In the genomic region with DNA sequence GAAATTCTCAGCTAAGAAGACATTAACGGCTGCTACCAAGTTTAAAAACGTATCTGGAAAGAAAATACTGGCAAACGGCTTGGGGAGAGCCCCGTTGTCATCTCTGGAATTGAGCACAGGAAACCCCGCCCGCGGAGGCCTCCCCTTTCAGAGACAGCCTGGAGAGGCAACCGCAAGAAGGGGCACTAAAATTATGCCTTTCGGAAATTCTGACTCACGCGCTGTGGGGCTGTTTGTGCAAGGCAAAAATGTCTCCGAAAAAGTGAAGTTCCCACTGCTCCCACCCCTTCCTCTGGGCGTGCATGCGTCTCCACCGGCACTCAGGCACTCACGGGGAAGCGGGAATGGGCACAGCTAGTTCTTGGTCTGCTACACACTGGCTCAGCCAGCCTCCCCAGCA, we compare ENCODE assay signal across 8 mouse cellular contexts. TPM values are rescaled to one million over a fixed set of nuclear protein-coding genes. Genes with fewer than 3 reads are reported as not detected.
A peak's percentile ranks its signal among the peaks of the same experiment; 100 is the strongest.
DNase-seq lines count a peak whose midpoint lies in the region; ATAC-seq and TF ChIP-seq lines count a peak whose summit lies in the region.

No protein-coding gene starts in this region.

- 4% methylated on average over 17 of the region's 17 CpGs for WGBS in liver, embryonic 14.5 days (ENCODE audit: insufficient replicate concordance)
- 58% methylated on average over 17 of the region's 17 CpGs for WGBS in forebrain, embryonic 12.5 days

- ATAC-seq in inflammation-experienced regulatory T-cells, adult 6 months = peak; percentile 77
- ATAC-seq in liver, embryonic 14.5 days (ENCODE audit: insufficient read depth) = no peak
- no peak for ATAC-seq in forebrain, embryonic 12.5 days (ENCODE audit: low FRiP score)

- H3K27ac ChIP-seq in liver, embryonic 14.5 days = peak overlapping the region; percentile 38
- H3K27ac ChIP-seq in forebrain, embryonic 12.5 days = no peak overlapping the region

- H3K4me1 ChIP-seq in liver, embryonic 14.5 days (replicated peaks; ENCODE audit: control insufficient read depth in 2 of 2, insufficient read depth in 2 of 2, low read length in 1 of 2) = peaks cover 69 to 74% of the 10 kb centered on the region in 2 experiments
- peaks cover 22% of the 10 kb centered on the region for H3K4me1 ChIP-seq in forebrain, embryonic 12.5 days

- no peaks in the 10 kb centered on the region for H3K36me3 ChIP-seq in liver, embryonic 14.5 days (replicated peaks; ENCODE audit: control insufficient read depth, insufficient read depth, low read depth)
- H3K36me3 ChIP-seq in forebrain, embryonic 12.5 days (replicated peaks) = no peaks in the 10 kb centered on the region

- DNase-seq in 3134 (ENCODE audit: extremely low read depth, insufficient read length, low spot score) (peak; percentile 79), MEL-GATA-1-ER (ENCODE audit: extremely low read depth, low read depth) (peak; percentile 70)
- DNase-seq in frontal cortex, postnatal 36 days (ENCODE audit: low spot score in 2 of 2) = peak; percentile 67 to 71
- DNase-seq in liver, embryonic 14.5 days (ENCODE audit: low read depth in 3 of 3, low spot score in 3 of 3) = no peak
- peak; percentile 73 to 77 for DNase-seq in right cerebral cortex, postnatal 10 days (ENCODE audit: low spot score in 2 of 2)
- no peak for DNase-seq in c-Kit-positive CD71-positive TER-119-positive erythroid progenitor cells, embryonic 14.5 days (ENCODE audit: low spot score)

- H3K9ac ChIP-seq in liver, embryonic 14.5 days (replicated peaks) = peak overlapping the region; percentile 37; the same call in 1 of the 2 replicates
- H3K9ac ChIP-seq in forebrain, embryonic 12.5 days = no peak overlapping the region

- H3K9me3 ChIP-seq in liver, embryonic 14.5 days (ENCODE audit: control insufficient read depth, low read length) = no peaks in the 10 kb centered on the region
- no peaks in the 10 kb centered on the region for H3K9me3 ChIP-seq in forebrain, embryonic 12.5 days

- no peaks in the 10 kb centered on the region for H3K27me3 ChIP-seq in liver, embryonic 14.5 days (ENCODE audit: control insufficient read depth, insufficient read depth, low read length)
- peaks cover 38% of the 10 kb centered on the region for H3K27me3 ChIP-seq in forebrain, embryonic 12.5 days

- no peak for TF ChIP-seq EP300 in liver, embryonic 14.5 days (IDR thresholded peaks at IDR 0.05; ENCODE audit: low read depth)

- H3K4me2 ChIP-seq in liver, embryonic 14.5 days (ENCODE audit: low read depth) = peak overlapping the region; percentile 48
- H3K4me2 ChIP-seq in forebrain, embryonic 12.5 days = no peak overlapping the region

- no peak for TF ChIP-seq CTCF in liver, embryonic 14.5 days (IDR thresholded peaks at IDR 0.05; ENCODE audit: low read depth)

- H3K4me3 ChIP-seq in liver, embryonic 14.5 days (ENCODE audit: insufficient read depth in 1 of 2, low read depth in 2 of 2, low read length in 2 of 2) = peak overlapping the region in 1 of 2 experiments; percentile 4; a peak in 1 of 4 replicates
- H3K4me3 ChIP-seq in forebrain, embryonic 12.5 days (replicated peaks) = no peak overlapping the region

RNA-seq across cellular contexts. Expression of gene Syne3, which starts 3.5 kb away (rescaled TPM):
- polyA plus RNA-seq in inflammation-experienced regulatory T-cells, adult 6 months (2017; shearing (Covaris generic)) = 1 to 10 TPM; 2.2 to 5.4 (median 3.0) TPM
- polyA plus RNA-seq in liver, embryonic 14.5 days (2012; rRNA removed) = 1.7 and 2.2 TPM in 2 replicates
- 1.6 and 1.7 TPM in 2 replicates for polyA plus RNA-seq in liver, embryonic 14.5 days (2014; fragmentation: Nextera tagmentation; extraction: Ambion mirVana)
- 0.13 and 0.14 TPM in 2 replicates for polyA plus RNA-seq in forebrain, embryonic 12.5 days (2016; fragmentation: Nextera tagmentation; extraction: Ambion mirVana)

RNA-seq across cellular contexts. Expression of gene Glrx5, which starts 19.4 kb away (rescaled TPM):
- polyA plus RNA-seq in inflammation-experienced regulatory T-cells, adult 6 months (2017; shearing (Covaris generic)) = 1 to 10 TPM; 4.0 to 6.9 (median 6.6) TPM
- polyA plus RNA-seq in liver, embryonic 14.5 days (2012; rRNA removed) = 93.7 and 238 TPM in 2 replicates
- 622 and 681 TPM in 2 replicates for polyA plus RNA-seq in liver, embryonic 14.5 days (2014; fragmentation: Nextera tagmentation; extraction: Ambion mirVana)
- polyA plus RNA-seq in forebrain, embryonic 12.5 days (2016; fragmentation: Nextera tagmentation; extraction: Ambion mirVana) = 158 and 173 TPM in 2 replicates

Comparison
In these comparisons a context has a peak if more than half of its experiments do, and no peak if none do; other contexts are left out.
1. DNase-seq: peak in 3134 (single experiment), MEL-GATA-1-ER (single experiment), frontal cortex, postnatal 36 days (2 of 2) and right cerebral cortex, postnatal 10 days (2 of 2); none in liver, embryonic 14.5 days (0 of 3) and c-Kit-positive CD71-positive TER-119-positive erythroid progenitor cells, embryonic 14.5 days (single experiment).
2. RNA of gene Glrx5, which starts 19.4 kb away (polyA plus RNA-seq): 93.7 to 681 TPM in liver, embryonic 14.5 days and 158 to 173 TPM in forebrain, embryonic 12.5 days; 4.0 to 6.9 TPM in inflammation-experienced regulatory T-cells, adult 6 months; every median in the first group is over 10 times any median in the second.